Mouse (Mus musculus): ENCODE data around the gene Ppl.
A peak's percentile ranks its signal among the peaks of the same experiment; 100 is the strongest.

Gene Ppl

DNA sequence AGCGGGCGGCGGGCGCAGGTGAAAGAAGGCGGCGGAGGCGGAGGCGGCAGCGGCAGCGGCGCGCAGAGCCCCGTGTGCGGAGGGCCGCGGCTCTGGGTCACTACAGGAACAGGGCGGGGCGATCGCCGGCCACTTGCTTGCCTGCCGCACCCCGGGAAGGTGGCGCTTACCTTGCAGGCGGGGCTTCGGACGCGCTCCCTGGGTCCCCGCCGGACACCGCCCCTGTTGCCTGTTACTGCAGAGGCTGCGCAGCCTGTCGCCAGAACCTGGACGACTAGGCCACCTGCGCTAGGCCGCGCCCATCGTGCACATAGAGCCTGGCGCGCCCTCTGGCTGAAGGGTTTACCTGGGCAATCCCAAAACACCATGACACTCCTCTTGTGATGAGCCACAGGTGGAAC lies at the start of gene Ppl:
Ppl (minus strand) TSS at position 21 of the 401 bp plus-strand sequence.
- no peak for DNase-seq (ENCODE audit: low read depth, low spot score)

DNA sequence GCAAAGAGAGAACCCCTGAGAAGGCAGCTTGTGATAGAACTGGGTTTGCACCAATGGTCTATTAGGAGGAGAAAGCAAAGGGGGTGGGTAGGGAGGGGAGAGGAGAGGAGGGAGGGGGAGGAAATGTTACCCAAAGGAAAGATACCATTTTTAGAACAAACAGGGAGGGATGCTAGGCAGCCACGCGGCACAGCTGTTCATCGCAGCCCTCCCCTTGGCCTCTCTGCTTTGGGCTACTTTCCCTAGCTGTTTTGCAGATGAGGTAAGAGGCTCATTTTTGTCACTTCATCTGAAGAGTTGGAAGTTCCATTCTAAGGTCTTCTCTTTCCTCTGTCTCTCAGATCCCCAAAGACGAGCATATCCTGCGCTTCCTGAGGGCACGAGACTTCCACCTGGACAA lies 40.4 kb upstream of the Ppl start:
- no peak for DNase-seq (ENCODE audit: low read depth, low spot score)

DNA sequence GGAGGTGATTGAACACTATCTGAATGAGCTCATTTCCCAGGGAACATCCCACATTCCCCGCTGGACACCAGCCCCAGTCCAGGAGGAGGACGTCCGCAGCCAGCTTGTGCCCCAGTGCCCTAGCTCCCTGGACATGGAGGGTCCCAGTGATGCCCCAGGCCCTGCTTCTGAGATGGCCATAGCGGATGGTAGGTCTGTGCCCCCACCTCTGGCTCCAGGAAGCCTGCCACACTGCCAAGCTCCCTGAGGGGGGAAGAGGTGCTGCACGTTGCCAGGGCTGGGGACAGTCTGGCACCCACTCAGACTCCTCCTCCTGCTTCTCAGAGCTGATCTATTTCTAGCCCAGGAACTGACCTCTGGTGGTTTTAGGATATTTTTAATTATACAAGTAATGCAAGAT lies 36.6 kb upstream of the Ppl start:
- DNase-seq (ENCODE audit: low read depth, low spot score), result no peak

DNA sequence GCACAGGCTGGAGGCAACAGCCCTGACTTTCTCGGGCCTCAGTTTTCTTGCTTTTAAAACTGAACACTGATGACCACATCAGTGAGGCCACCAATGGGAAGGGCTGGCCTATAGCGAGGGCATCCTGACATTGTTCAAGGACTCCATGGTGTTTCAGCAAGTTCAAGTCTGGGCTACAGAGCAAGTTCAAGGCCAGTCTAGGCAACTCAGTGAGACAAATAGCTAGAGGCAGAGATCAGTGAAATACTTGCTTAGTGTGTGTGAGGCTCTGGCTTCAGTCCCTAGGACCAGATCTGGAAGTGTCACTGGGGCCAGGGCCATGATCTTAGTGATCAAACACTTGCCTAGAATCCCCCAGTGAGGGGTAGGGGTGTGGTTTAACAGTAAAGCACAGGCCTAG lies 35.8 kb upstream of the Ppl start:
- DNase-seq (ENCODE audit: low read depth, low spot score), result no peak

DNA sequence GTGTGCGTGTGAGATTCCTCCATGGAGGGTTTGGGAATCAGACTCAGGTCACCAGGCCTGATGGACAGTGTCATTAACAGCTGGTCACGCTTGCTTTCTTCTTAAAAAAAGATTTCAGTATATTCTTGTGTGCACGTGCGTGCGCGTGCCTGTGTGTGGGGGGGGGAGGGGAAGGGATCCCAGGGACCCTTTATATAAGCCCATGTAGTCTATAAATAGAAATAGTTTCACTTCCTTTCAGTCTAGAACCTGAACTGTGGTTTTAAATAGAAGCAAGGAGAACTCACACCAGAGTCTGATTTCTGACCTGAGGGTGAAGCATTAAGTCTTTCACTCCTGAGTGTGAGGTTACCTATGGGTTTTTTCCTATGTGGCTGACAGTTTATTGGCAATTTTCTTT lies 32.1 kb upstream of the Ppl start:
- no peak for DNase-seq (ENCODE audit: low read depth, low spot score)

DNA sequence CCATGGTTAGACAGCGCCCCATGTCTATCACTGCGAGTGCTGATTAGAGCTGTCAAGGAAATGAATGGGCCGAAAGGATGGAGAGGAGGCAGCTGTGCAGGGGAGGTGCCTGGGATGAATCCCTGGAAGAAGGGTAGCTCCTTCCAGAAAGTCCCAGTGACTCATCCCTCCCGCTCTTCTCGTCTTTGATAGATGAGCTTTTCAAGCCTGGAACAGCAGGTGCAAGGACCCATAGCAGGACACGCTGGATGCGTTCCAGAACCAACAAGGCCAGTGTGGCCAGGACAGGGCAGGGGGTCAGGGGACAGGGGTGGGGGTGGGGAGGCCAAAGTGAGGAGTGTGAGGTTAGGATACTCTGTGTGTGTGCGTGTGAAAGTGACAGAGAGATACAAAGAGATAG lies 27.0 kb upstream of the Ppl start:
- peak; percentile 48 for DNase-seq (ENCODE audit: low read depth, low spot score)

DNA sequence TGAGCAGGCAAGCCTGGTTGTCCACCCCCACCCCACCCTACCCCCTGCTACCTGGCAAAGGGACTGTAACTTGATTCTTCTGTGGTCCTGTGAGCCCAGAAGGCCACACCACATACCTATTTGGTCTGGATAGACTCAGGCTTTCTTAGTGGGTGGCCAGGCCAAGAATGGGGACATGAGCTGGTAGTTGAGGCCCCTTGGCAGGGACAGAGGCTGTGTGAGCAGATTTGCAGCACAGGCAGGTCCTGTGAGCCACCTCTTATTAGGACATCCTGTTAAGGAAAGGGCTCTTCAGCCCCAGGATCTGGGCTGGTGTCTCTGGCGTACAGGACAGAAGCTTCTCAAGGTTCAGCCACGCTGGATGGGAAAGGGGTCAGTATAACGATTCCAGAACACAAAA lies 24.9 kb upstream of the Ppl start:
- DNase-seq (ENCODE audit: low read depth, low spot score), result no peak

DNA sequence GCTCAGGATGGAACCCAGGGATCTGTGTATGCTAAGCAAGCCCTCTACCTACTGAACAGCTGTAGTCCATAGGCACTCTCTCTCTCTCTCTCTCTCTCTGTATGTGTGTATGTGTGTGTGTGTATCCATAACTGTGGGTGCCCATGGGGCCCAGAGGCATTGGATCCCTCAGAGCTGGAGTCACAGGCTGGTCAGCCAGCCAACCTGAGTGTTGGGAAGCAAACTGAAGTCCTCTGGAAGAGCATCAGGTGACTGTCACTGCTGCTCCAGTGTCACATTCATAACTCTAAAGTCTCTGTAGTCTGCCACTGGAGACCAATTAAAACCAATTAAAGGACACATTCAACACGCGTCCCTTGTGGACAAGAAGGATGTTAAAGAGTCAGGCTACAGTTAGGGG lies 24.3 kb upstream of the Ppl start:
- DNase-seq (ENCODE audit: low read depth, low spot score), result no peak

DNA sequence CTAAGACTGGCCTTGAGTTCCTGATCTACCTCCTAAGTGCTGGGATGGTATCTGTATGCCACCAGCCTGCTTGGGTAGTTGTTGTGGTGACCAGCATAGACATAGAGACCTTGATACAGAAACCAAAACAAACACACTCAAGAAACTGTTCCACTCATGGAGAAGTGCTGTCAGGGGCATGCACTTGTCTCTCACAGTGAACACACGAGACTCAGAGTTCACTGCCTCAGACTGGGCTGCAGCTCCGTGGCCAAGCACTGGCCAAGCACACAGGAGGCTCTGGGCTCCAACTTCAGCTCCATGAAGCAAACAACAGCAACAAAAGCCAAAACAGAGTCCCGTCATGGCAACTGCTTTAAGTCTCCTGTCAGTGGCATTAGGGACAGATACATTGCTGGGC lies 22.8 kb upstream of the Ppl start:
- DNase-seq (ENCODE audit: low read depth, low spot score), result no peak

DNA sequence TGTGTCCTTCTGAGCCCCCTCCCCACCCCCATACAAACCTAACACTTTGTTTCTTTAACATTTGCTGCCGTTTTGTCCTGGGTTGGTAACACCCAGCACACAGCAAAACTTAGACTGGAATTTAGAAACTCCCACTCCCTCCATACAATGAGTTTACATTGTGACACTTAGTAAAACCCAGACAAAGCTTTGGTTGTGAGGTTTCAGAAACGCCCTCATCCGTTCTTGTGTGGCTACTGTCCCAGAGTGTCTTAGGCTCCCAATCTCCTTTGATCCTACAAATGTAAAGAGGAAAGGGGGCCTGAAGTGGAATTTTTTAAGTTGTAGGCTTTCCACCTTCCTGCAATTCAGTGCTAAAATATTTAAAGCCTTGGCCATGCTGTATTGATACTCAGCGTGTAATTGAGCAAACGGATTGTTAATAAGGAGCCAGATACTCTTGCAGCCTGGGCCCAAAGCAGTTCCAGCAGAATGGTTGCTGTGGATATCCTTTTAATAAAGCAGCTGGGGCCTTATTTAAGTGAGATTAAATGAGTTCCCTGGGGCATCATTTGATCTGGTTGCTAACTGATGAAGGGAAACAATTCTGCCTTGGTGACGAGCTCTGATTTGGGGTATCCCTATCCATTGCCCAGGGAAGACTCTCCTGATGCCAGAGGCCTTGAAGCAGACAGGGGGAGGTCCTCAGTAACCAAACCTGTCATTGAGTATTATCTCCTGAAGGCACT lies 21.2 kb upstream of the Ppl start:
- DNase-seq (ENCODE audit: low read depth, low spot score), result no peak

DNA sequence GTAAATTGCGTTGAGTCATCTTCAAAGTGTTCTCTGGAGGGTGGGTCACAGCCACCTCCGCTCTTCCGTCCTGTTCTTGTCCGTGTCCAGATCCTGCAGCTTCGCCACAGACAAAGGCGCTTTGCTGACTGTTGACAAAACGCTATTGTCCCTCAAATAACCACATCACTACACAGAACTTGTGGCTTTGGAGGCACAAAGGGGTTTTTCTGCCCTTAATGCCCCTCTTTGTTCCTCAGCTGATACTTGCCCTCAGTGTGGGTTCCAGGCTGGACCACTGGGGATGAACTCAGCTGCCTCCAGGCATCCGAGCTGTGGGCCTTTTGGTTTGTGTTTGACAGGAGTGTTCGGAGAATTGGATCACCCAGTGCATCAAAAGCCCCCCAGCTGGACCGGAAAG lies 18.3 kb upstream of the Ppl start:
- no peak for DNase-seq (ENCODE audit: low read depth, low spot score)

DNA sequence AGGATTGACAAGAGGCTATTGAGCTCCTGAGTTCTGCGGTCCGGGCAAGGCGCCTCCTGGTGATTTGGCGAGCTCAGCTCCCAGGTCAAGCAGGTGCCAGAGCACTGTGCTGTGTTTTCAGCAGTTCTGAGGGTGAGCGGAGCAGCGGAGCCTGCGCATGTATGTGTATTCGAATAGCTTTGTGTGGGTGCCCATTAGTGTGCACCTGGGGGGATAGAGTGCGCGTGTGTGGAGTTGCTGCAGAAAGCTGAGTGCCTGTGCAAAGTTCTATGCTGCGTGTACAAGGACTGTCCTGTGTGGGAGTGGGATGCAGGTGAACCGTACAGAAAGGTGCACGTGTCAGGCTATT lies 14.8 kb upstream of the Ppl start, which contains the start of gene Sec14l5:
Sec14l5 (plus strand) TSS at position 73 of the 349 bp plus-strand sequence.
- DNase-seq (ENCODE audit: low read depth, low spot score), result no peak

DNA sequence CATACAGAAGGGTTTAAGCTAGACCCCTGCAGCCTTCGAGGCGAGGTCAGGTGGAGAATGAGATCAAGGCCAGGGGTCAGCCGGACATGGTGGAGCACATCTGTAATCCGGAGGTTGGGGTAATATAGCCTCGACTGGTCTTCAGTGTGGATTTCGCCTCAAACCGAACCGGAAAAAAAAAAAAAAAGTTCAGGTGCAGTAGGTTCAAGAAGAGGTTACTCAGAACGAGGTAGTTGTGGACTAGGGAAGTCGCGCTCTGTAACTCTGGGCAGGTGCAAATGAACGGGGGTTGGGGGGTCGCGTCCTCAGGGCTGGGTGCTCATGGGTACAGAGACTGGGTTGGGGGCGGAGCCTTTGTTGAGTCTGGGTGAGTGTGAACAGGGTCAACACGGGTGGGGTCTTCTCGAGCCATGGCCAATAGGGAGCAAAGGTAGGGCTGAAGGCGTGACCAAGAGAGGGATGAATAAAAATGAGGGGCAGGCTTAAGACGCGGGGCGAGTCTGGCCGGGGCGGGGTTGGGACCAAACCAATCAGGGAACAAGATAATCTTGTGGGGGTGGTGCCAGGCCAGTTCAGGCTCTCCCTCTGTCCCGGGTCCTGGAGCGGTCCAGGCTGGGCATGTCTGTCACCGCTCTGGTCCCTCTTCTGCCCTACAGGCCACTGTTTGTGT lies 14.3 kb upstream of the Ppl start:
- DNase-seq (ENCODE audit: low read depth, low spot score), result peak; percentile 80

DNA sequence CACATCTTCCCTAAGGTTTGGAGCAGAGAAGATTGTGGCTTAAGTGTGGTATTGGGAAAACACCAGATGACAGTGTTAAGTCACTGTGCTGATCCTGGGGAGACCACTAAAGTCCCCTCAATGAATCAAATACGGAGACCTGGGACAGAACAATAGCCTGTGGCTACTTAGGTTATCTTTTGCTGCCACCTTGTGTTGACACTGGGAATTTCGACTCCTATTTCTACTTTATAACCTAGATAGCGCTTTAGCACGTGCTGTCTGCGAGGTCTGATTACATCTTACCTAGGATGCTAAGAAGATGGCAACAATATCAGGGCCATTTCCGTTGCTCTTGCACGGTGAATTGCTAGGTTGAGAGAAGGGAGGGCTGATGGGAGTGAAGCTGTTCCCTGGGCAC lies 13.3 kb upstream of the Ppl start:
- DNase-seq (ENCODE audit: low read depth, low spot score), result peak; percentile 94

DNA sequence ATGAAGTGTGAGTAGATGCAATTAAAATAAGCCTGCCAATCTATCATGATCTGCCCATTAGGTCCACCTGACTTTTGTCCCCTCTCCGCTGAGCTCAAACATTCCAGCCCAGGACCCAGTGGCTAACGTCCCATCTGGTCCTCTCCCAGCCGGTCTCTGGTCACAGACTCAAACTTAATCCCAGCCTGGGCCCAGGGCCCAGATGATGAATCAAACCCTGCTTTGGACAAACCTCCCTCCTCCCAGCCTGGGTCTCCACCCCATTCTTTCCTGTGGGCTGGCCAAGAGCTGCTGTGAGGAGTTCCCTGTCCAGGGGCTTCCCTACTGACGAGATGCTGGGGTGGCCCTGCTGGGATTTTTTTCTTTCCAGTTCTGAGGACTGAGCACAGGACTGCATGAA lies 7.5 kb upstream of the Ppl start:
- DNase-seq (ENCODE audit: low read depth, low spot score), result peak; percentile 96

DNA sequence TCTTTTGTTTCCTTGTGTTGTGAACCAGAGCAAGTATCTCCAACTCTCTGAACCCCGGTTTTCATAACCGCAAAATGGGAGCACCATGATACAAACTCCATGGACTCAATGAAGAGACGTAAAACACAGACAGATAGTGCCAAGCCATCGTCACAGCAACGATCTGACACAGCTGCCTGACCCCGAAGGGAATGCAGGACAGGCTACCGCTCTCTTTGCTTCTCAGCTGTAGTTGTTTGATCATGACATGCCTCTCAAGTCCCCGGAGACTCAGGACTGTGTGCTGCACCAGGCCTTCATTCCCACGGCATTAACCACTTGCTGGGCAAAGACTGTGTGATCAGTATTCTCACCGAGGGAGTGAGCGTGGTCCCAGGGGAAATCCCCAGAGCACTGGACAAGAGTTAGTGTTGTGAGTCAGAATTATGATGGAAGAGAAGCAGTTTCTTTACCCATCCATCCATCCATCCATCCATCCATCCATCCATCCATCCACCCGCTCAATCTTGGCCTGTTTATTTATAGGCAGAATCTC lies 4.9 kb upstream of the Ppl start:
- peak; percentile 82 for DNase-seq (ENCODE audit: low read depth, low spot score)

DNA sequence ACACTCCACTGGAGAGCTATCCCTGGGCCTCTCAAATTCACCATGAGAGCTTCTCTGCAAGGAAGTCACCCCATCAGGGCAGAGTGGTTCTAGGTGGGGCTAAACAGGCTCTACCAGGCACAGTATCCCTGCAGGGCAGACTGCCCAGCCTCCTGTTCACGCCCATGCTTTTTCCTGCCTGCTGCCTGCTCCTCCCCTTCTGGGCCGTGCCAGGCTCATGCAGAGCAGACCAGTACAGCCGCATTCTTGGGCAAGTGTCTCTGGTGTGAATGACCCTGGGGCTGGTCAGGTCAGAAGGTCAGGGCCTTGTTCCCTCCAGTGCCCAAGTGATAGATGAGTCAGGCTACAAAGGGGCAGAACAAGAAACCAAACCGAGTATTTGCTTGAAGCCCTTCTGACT lies 4.3 kb upstream of the Ppl start:
- DNase-seq (ENCODE audit: low read depth, low spot score), result peak; percentile 96

DNA sequence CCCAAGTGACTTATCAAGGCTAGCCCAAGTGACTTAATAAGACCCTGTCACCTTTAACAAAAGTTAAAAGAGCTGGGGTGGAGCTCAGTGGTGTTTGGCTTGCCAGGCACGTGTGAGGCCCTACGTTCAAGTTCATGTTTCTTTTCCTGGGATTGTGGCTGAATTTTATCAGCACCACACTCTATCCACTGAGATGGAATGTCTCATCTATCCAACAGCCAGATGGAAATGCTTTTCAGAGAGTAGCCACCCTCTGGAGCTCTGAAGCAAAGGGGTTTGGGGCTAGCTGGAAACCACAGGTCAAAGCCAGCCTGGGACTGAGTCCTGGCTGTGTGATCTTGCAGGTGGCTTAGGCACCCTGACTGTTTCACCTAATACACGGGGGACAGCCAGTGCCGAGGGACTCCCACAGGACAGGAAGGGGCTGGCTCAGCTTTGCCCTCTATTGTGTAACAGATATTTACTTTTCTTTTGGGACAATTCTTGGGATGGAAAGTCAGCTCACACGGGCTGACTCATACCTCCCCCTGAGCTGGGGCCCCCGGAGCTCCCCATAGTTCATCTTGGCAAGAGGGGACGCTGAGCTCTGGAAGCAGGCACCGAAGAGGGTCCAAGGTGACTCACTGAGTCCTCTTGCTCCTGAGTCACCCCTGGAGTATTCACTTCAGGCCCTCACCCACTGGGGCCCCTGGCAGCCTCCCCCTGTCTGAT lies 3.5 kb upstream of the Ppl start:
- peak; percentile 88 for DNase-seq (ENCODE audit: low read depth, low spot score)

DNA sequence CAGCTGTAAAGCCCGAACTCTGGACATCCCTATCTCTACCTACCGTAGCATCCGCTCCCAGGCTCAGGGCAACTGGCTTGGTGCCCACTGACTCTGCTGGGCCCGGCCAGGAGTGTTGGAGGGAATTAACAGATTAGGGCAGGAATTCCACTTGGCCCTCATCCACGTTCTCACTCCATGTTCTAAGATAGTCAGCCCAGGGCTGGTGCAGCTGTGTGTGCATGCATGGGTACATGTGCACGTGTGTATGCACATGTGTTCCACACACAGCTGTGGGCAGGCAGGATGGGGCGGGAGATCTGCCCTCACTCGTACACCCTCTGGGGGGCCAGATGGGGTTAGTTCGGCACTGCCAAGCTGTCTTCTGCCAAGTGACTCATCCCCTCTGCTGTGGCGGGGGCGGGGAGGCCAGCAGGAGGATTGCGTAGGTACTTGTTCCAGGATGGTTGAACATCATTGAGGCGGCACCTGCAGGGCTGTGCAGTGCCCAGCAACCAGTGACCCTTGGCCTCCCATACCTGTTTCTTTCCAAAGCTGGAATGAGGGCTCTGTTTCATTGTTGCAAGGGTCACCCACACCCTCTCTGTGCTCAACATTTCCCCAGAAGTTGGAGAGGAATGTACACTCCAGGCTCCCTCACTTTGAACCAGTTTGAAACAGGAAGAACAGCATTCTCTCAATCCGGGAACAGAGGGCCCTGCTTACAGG lies 2.6 kb upstream of the Ppl start:
- peak; percentile 90 for DNase-seq (ENCODE audit: low read depth, low spot score)

DNA sequence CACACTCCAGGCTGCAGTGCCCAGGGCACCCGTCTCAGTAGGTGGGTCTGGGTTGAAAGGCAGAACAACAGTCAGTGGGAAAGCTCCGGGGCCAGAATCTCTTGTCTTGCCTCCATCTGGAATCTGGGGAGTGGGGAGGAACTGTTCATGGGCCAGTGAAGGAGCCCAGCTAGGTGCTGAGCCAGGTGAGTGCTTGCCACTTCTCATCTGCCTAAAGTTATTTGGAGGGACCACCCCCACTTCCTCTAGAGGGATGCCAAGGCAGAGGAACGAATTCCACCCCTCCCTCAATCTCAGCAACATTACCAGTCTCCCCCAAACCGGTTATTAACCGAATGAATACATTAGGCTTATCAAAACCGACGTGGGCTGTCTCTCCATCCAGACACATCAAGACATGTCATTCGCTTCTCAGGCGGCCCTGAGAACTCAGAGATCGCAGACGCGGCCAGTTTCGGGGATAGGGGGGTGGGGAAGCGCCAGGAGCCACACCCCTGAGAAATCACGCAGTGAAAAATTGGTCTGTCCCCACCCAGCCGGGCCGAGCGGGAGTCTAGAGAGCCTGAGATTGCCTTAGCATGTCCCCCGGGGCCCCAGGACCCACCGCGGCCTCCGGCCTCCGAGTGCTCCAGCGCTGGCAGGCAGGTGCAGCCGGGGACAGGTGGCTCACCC lies 834 bp downstream of the Ppl start:
- no peak for DNase-seq (ENCODE audit: low read depth, low spot score)

DNA sequence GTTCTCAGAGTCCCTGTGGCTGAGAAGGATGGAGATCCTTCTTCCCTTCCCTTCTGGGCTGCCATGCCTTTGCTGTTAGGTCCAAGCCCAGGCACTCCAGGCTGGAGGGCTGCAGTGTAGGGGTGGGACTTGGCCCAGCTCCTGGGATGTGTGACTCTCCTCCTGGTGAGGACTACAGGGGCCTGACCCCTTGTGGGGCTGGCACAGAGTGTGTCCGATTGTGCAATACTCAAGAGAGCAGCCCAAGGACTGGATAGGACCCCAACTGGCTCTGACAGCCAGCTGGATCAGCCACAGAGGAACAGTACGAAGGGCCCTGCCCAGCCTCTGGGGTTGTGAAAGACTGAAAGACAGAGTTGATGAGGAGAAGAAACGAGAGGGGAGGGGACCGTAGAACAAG lies 1.5 kb downstream of the Ppl start:
- DNase-seq (ENCODE audit: low read depth, low spot score), result peak; percentile 93
